In genomic region chr9:52012781-52013436, GRCm38 (mm10) we compare ENCODE assay signal across 21 mouse cellular contexts. TPM values are rescaled to one million over a fixed set of nuclear protein-coding genes. Genes with fewer than 3 reads are reported as not detected.
A peak's percentile ranks its signal among the peaks of the same experiment; 100 is the strongest.
DNase-seq lines count a peak whose midpoint lies in the region; ATAC-seq and TF ChIP-seq lines count a peak whose summit lies in the region.
"Had no signal": no experiment of that assay in that cellular context is flagged by ENCODE, and none has a peak within 500 bp of the region (broad histone marks: within the 10 kb centered on the region; RNA-seq: fewer than 3 reads in every experiment).

No protein-coding gene starts in this region.

- no peak for TF ChIP-seq CTCF in liver, adult 2 months (IDR thresholded peaks at IDR 0.05; ENCODE audit: low read depth, low read length)

- no peaks in the 10 kb centered on the region for H3K9me3 ChIP-seq in heart, embryonic 11.5 days (replicated peaks; ENCODE audit: control insufficient read depth, low read length)
- H3K9me3 ChIP-seq in liver, embryonic 11.5 days (ENCODE audit: control insufficient read depth, low read length), result no peaks in the 10 kb centered on the region
- H3K9me3 ChIP-seq in midbrain, embryonic 10.5 days (replicated peaks), result no peaks in the 10 kb centered on the region
- H3K9me3 ChIP-seq: embryonic facial prominence, embryonic 13.5 days; forebrain, embryonic 12.5 days; hindbrain, embryonic 13.5 days had no signal

- no peak overlapping the region for H3K4me2 ChIP-seq in heart, embryonic 11.5 days
- H3K4me2 ChIP-seq in liver, embryonic 11.5 days, result no peak overlapping the region
- H3K4me2 ChIP-seq: embryonic facial prominence, embryonic 13.5 days; forebrain, embryonic 12.5 days; hindbrain, embryonic 13.5 days had no signal

- peak; percentile 44 for DNase-seq in heart, adult 11 months
- DNase-seq in liver, adult 2 months (ENCODE audit: extremely low read depth, low read depth, low spot score), result peak; percentile 93
- DNase-seq in liver, embryonic 11.5 days (ENCODE audit: low spot score), result no peak
- DNase-seq in R1 (ENCODE audit: low read depth, low spot score), result peak; percentile 26
- no peak for DNase-seq in frontal cortex, postnatal 25 days (ENCODE audit: low spot score in 2 of 2)
- no peak for DNase-seq in midbrain, embryonic 10.5 days (ENCODE audit: low spot score)
- DNase-seq: adrenal gland, postnatal 10 days; B cell, adult 2 months; cerebellum, adult 11-12 months; cerebellum, adult 9-10 months; cerebellum, postnatal 25 days; gastrocnemius, postnatal 14 days; heart, postnatal 14 days had no signal

- no peaks in the 10 kb centered on the region for H3K4me1 ChIP-seq in heart, embryonic 11.5 days (ENCODE audit: control insufficient read depth, insufficient read depth, low read length)
- peaks cover 14% of the 10 kb centered on the region for H3K4me1 ChIP-seq in liver, adult 2 months (ENCODE audit: control insufficient read depth, insufficient read depth, low read length)
- H3K4me1 ChIP-seq in liver, embryonic 11.5 days (replicated peaks; ENCODE audit: control insufficient read depth, insufficient read depth, low read length), result no peaks in the 10 kb centered on the region
- H3K4me1 ChIP-seq in midbrain, embryonic 10.5 days, result no peaks in the 10 kb centered on the region
- H3K4me1 ChIP-seq: embryonic facial prominence, embryonic 13.5 days; forebrain, embryonic 12.5 days; hindbrain, embryonic 13.5 days had no signal

- no peaks in the 10 kb centered on the region for H3K36me3 ChIP-seq in heart, embryonic 11.5 days (ENCODE audit: control insufficient read depth, insufficient read depth, low read length)
- H3K36me3 ChIP-seq in liver, adult 2 months (ENCODE audit: control insufficient read depth, insufficient read depth, low read length), result no peaks in the 10 kb centered on the region
- H3K36me3 ChIP-seq in liver, embryonic 11.5 days (ENCODE audit: control insufficient read depth, insufficient read depth, low read length), result no peaks in the 10 kb centered on the region
- H3K36me3 ChIP-seq in midbrain, embryonic 10.5 days, result no peaks in the 10 kb centered on the region
- H3K36me3 ChIP-seq: embryonic facial prominence, embryonic 13.5 days; forebrain, embryonic 12.5 days; hindbrain, embryonic 13.5 days had no signal

- ATAC-seq in heart, embryonic 11.5 days (replicated peaks; ENCODE audit: insufficient number of reproducible peaks, low FRiP score, low TSS enrichment), result no peak
- ATAC-seq in liver, embryonic 11.5 days (replicated peaks; ENCODE audit: low FRiP score), result no peak
- ATAC-seq: CD4-positive, CD25-positive, alpha-beta regulatory T cell, adult 4 months; forebrain, embryonic 16.5 days; hindbrain, postnatal 0 days; Patski had no signal

- 61% methylated on average over 5 of the region's 5 CpGs for WGBS in heart, embryonic 11.5 days (ENCODE audit: insufficient replicate concordance)
- WGBS in liver, adult 2 months, result 38% methylated on average over 5 of the region's 5 CpGs
- 66% methylated on average over 5 of the region's 5 CpGs for WGBS in liver, embryonic 11.5 days
- WGBS in midbrain, embryonic 10.5 days, result 80% methylated on average over 5 of the region's 5 CpGs

- H3K27me3 ChIP-seq in heart, embryonic 11.5 days (ENCODE audit: control insufficient read depth, insufficient read depth, low read length), result no peaks in the 10 kb centered on the region
- no peaks in the 10 kb centered on the region for H3K27me3 ChIP-seq in liver, adult 2 months (ENCODE audit: control insufficient read depth, insufficient read depth, low read length)
- no peaks in the 10 kb centered on the region for H3K27me3 ChIP-seq in liver, embryonic 11.5 days (replicated peaks; ENCODE audit: control insufficient read depth, insufficient read depth, low read length)
- no peaks in the 10 kb centered on the region for H3K27me3 ChIP-seq in midbrain, embryonic 10.5 days (ENCODE audit: low read depth, poor library complexity, severe bottlenecking)
- H3K27me3 ChIP-seq: embryonic facial prominence, embryonic 13.5 days; forebrain, embryonic 12.5 days; hindbrain, embryonic 13.5 days; Patski had no signal

- H3K79me2 ChIP-seq in liver, adult 2 months (ENCODE audit: control insufficient read depth, insufficient read depth, low read length), result no peaks in the 10 kb centered on the region

- no peak overlapping the region for H3K9ac ChIP-seq in heart, embryonic 11.5 days (ENCODE audit: low read depth, low read length)
- H3K9ac ChIP-seq in liver, adult 2 months (ENCODE audit: low read depth, low read length), result no peak overlapping the region
- no peak overlapping the region for H3K9ac ChIP-seq in liver, embryonic 11.5 days (ENCODE audit: low read depth, low read length)
- H3K9ac ChIP-seq: embryonic facial prominence, embryonic 13.5 days; forebrain, embryonic 12.5 days; hindbrain, embryonic 13.5 days had no signal

- no peak for TF ChIP-seq POLR2A in liver, adult 2 months (IDR thresholded peaks at IDR 0.05; ENCODE audit: extremely low read depth, insufficient read depth, low read length)

- H3K27ac ChIP-seq in heart, embryonic 11.5 days (ENCODE audit: low read depth, low read length), result no peak overlapping the region
- peak overlapping the region; percentile 73 for H3K27ac ChIP-seq in liver, adult 2 months (replicated peaks; ENCODE audit: insufficient read depth, low read depth, low read length)
- H3K27ac ChIP-seq in liver, embryonic 11.5 days (ENCODE audit: low read depth, low read length), result no peak overlapping the region
- no peak overlapping the region for H3K27ac ChIP-seq in midbrain, embryonic 10.5 days (replicated peaks)
- H3K27ac ChIP-seq: embryonic facial prominence, embryonic 13.5 days; forebrain, embryonic 12.5 days; hindbrain, embryonic 13.5 days; hindbrain, postnatal 0 days had no signal

- H3K4me3 ChIP-seq in heart, embryonic 11.5 days (ENCODE audit: low read depth, low read length), result no peak overlapping the region
- no peak overlapping the region for H3K4me3 ChIP-seq in liver, adult 2 months (ENCODE audit: insufficient read depth, low read depth, low read length)
- H3K4me3 ChIP-seq in liver, embryonic 11.5 days (ENCODE audit: low read depth, low read length), result no peak overlapping the region
- no peak overlapping the region for H3K4me3 ChIP-seq in midbrain, embryonic 10.5 days
- H3K4me3 ChIP-seq: embryonic facial prominence, embryonic 13.5 days; forebrain, embryonic 12.5 days; hindbrain, embryonic 13.5 days had no signal

RNA-seq across cellular contexts. Expression of gene Rdx, which starts 34.1 kb away (rescaled TPM):
- 203 and 213 TPM in 2 replicates for polyA plus RNA-seq in heart, embryonic 11.5 days (2014; fragmentation: Nextera tagmentation; extraction: Ambion mirVana)
- 167 TPM in 2 replicates for total RNA-seq in liver, adult 2 months (2014; rRNA removed)
- 30.5 and 32.7 TPM in 2 replicates for polyA plus RNA-seq in liver, adult 2 months (2012; rRNA removed)
- 146 and 148 TPM in 2 replicates for polyA plus RNA-seq in liver, embryonic 11.5 days (2014; fragmentation: Nextera tagmentation; extraction: Ambion mirVana)
- polyA plus RNA-seq in midbrain, embryonic 10.5 days (2016; fragmentation: Nextera tagmentation; extraction: Ambion mirVana), result 159 and 160 TPM in 2 replicates

RNA-seq across cellular contexts. Expression of gene Fdx1, which starts 49.6 kb away (rescaled TPM):
- 82.5 and 84.3 TPM in 2 replicates for polyA plus RNA-seq in heart, embryonic 11.5 days (2014; fragmentation: Nextera tagmentation; extraction: Ambion mirVana)
- 144 and 160 TPM in 2 replicates for total RNA-seq in liver, adult 2 months (2014; rRNA removed)
- polyA plus RNA-seq in liver, adult 2 months (2012; rRNA removed), result 290 and 313 TPM in 2 replicates
- polyA plus RNA-seq in liver, embryonic 11.5 days (2014; fragmentation: Nextera tagmentation; extraction: Ambion mirVana), result 45.2 and 50.7 TPM in 2 replicates
- polyA plus RNA-seq in midbrain, embryonic 10.5 days (2016; fragmentation: Nextera tagmentation; extraction: Ambion mirVana), result 46.8 and 49.4 TPM in 2 replicates

Comparison
In these comparisons a context has a peak if more than half of its experiments do, and no peak if none do; other contexts are left out.
1. DNase-seq: peak in heart, adult 11 months (single experiment), liver, adult 2 months (single experiment) and R1 (single experiment); none in liver, embryonic 11.5 days (single experiment), frontal cortex, postnatal 25 days (0 of 2) and midbrain, embryonic 10.5 days (single experiment).